Mouse (Mus musculus) embryonic fibroblast, embryonic 13.5 days (primary cell): ENCODE measurements at regions not wholly inside any gene's neighbourhood (a gene's known extent, or its start where the extent isn't known, plus 50 kb on each side); places are given as distances from the start of the nearest gene placed in this dataset.

Experiments
- CTCF ChIP-seq: IDR thresholded peaks from 2 replicates; pipeline ENCODE4 v1.5.1; 2011; ENCODE audit warnings: mild to moderate bottlenecking, control low read depth, low read length, moderate library complexity, borderline replicate concordance; ENCODE audit not compliant: insufficient read depth
- POLR2A ChIP-seq: IDR thresholded peaks from 2 replicates; pipeline ENCODE4 v1.6.1; 2011; ENCODE audit warnings: low read depth, mild to moderate bottlenecking, control low read depth, low read length, moderate library complexity

GRCm38 (mm10) chr2:168820648-168821047 lies 52.9 kb upstream of the Sall4 start:
- no peak for TF ChIP-seq CTCF
- no peak for TF ChIP-seq POLR2A
